Mouse (Mus musculus) adrenal gland (tissue): ENCODE measurements around the gene Gm4778.
"Not testable (repeated sequence)": the region's sequence is repeated elsewhere in the genome, so short reads cannot be mapped to it uniquely, and the experiment has no call there.

Experiments used
- intact Hi-C: fragments of 180-260 bp; cut with DNase I; formaldehyde crosslinking; loops from one replicate; pipeline ENCODE4 v1.15.1; 2025
- long read RNA-seq, 2 experiments: library from polyadenylated mRNA; unstranded; transcript quantifications; one replicate each; pipeline ENCODE4 v2.0.0; 2020; ENCODE audit warnings: borderline replicate concordance in 1 of 2; ENCODE audit not compliant: insufficient replicate concordance in 1 of 2

Gm4778 gene
- long read RNA-seq, experiment 1: 0 reads
- long read RNA-seq, experiment 2: 0 reads

- intact Hi-C loops: not testable (repeated sequence)
Observed at GRCm38 (mm10) chr3:94263736-94264135, at the start of gene Gm4778. Gene Gm4778 (plus strand): TSS chr3:94264036.

GRCm38 (mm10) chr3:94260598-94260997 lies 3.2 kb upstream of the Gm4778 start:
- intact Hi-C loops: no loop called here

- intact Hi-C loops: no loop called here
Observed at GRCm38 (mm10) chr3:94275991-94276390, 12.2 kb downstream of the Gm4778 start.

GRCm38 (mm10) chr3:94305457-94305856 lies 41.6 kb downstream of the Gm4778 start:
- intact Hi-C loops: no loop called here

GRCm38 (mm10) chr3:94306975-94307374 lies 43.1 kb downstream of the Gm4778 start:
- intact Hi-C loops: no loop called here

- intact Hi-C loops: no loop called here
Observed at GRCm38 (mm10) chr3:94309633-94310363, 46.0 kb downstream of the Gm4778 start, which contains the start of gene Them4. Gene Them4 (plus strand): TSS chr3:94310089.

- intact Hi-C loops: no loop called here
Observed at GRCm38 (mm10) chr3:94310491-94310890, 46.7 kb downstream of the Gm4778 start.

GRCm38 (mm10) chr3:94310911-94311310 lies 47.1 kb downstream of the Gm4778 start:
- intact Hi-C loops: no loop called here

GRCm38 (mm10) chr3:94311376-94311775 lies 47.5 kb downstream of the Gm4778 start:
- intact Hi-C loops: no loop called here
